Comparison of ENCODE assay signal across 8 mouse cellular contexts in genomic region chr6:29528561-29529443, GRCm38 (mm10). TPM values are rescaled to one million over a fixed set of nuclear protein-coding genes. Genes with fewer than 3 reads are reported as not detected.
DNase-seq lines count a peak whose midpoint lies in the region; ATAC-seq and TF ChIP-seq lines count a peak whose summit lies in the region.

No protein-coding gene starts in this region.

- no peaks in the 10 kb centered on the region for H3K9me3 ChIP-seq in kidney, postnatal 0 days (replicated peaks; ENCODE audit: low read length)

- peak overlapping the region; percentile 99 for H3K4me2 ChIP-seq in kidney, postnatal 0 days (ENCODE audit: low read length)

- H3K9ac ChIP-seq in kidney, postnatal 0 days (ENCODE audit: low read depth, low read length) = no peak overlapping the region
- peak overlapping the region; percentile 34 for H3K9ac ChIP-seq in liver, adult 2 months (ENCODE audit: low read depth, low read length)

- H3K27ac ChIP-seq in kidney, postnatal 0 days = no peak overlapping the region
- peak overlapping the region; percentile 41 for H3K27ac ChIP-seq in brown adipose tissue, adult 24 weeks (replicated peaks; ENCODE audit: low read depth, low read length)
- H3K27ac ChIP-seq in liver, adult 2 months (replicated peaks; ENCODE audit: insufficient read depth, low read depth, low read length) = peak overlapping the region; percentile 37; the same call in 1 of the 2 replicates

- H3K27me3 ChIP-seq in kidney, postnatal 0 days (ENCODE audit: insufficient read depth, low read length) = peaks cover 13% of the 10 kb centered on the region
- no peaks in the 10 kb centered on the region for H3K27me3 ChIP-seq in liver, adult 2 months (ENCODE audit: control insufficient read depth, insufficient read depth, low read length)

- WGBS in kidney, postnatal 0 days = 35% methylated on average over 13 of the region's 13 CpGs
- WGBS in liver, adult 2 months = 65% methylated on average over 13 of the region's 13 CpGs

- no peak for ATAC-seq in kidney, postnatal 0 days (replicated peaks; ENCODE audit: low FRiP score, low read depth)

- H3K4me3 ChIP-seq in kidney, postnatal 0 days (replicated peaks; ENCODE audit: low read depth, low read length) = no peak overlapping the region
- peak overlapping the region; percentile 59 for H3K4me3 ChIP-seq in brown adipose tissue, adult 24 weeks (ENCODE audit: insufficient read depth, low read depth, low read length)
- peak overlapping the region; percentile 8; the same call in 1 of the 2 replicates for H3K4me3 ChIP-seq in liver, adult 2 months (ENCODE audit: insufficient read depth, low read depth, low read length)

- DNase-seq in kidney, postnatal 0 days (ENCODE audit: low spot score) = no peak
- no peak for DNase-seq in kidney, adult 18-20 months
- no peak for DNase-seq in liver, adult 2 months (ENCODE audit: extremely low read depth, low read depth, low spot score)
- peak; percentile 54 to 70 for DNase-seq in spleen, postnatal 4 days (ENCODE audit: low spot score in 2 of 2)
- DNase-seq in gastrocnemius, postnatal 4 days (ENCODE audit: low spot score in 2 of 2) = no peak
- no peak for DNase-seq in adipocyte (ENCODE audit: low spot score)
- no peak for DNase-seq in layer of hippocampus, adult 9-10 months (ENCODE audit: low spot score)

- peaks cover 21% of the 10 kb centered on the region; the same call in 1 of the 2 replicates for H3K4me1 ChIP-seq in kidney, postnatal 0 days (replicated peaks; ENCODE audit: insufficient read depth, low read length)
- peaks cover 5% of the 10 kb centered on the region; the same call in 1 of the 2 replicates for H3K4me1 ChIP-seq in brown adipose tissue, adult 24 weeks (ENCODE audit: control insufficient read depth, insufficient read depth, insufficient read length, low read length)
- peaks cover 8% of the 10 kb centered on the region; the same call in 1 of the 2 replicates for H3K4me1 ChIP-seq in liver, adult 2 months (ENCODE audit: control insufficient read depth, insufficient read depth, low read length)

- no peak for TF ChIP-seq CTCF in kidney, postnatal 0 days (IDR thresholded peaks at IDR 0.05; ENCODE audit: low read depth)
- TF ChIP-seq CTCF in liver, adult 2 months (IDR thresholded peaks at IDR 0.05; ENCODE audit: low read depth, low read length) = no peak

- no peak for TF ChIP-seq POLR2A in liver, adult 2 months (IDR thresholded peaks at IDR 0.05; ENCODE audit: extremely low read depth, insufficient read depth, low read length)

- H3K79me2 ChIP-seq in liver, adult 2 months (ENCODE audit: control insufficient read depth, insufficient read depth, low read length) = 0 out of 2 replicates have a peak, but pooled peaks cover 2% of the 10 kb centered on the region

- H3K36me3 ChIP-seq in kidney, postnatal 0 days (ENCODE audit: insufficient read depth, low read length) = no peaks in the 10 kb centered on the region
- no peaks in the 10 kb centered on the region for H3K36me3 ChIP-seq in liver, adult 2 months (ENCODE audit: control insufficient read depth, insufficient read depth, low read length)

RNA-seq across cellular contexts. Expression of gene Irf5, which starts 2.4 kb away (rescaled TPM):
- 3.7 and 4.7 TPM in 2 replicates for polyA plus RNA-seq in kidney, postnatal 0 days (2015; fragmentation: Nextera tagmentation; extraction: Ambion mirVana)
- 2.0 and 2.6 TPM in 2 replicates for polyA plus RNA-seq in brown adipose tissue, adult 24 weeks (2012; ENCODE audit: insufficient read depth, insufficient read length, missing spikeins)
- 10.0 and 12.4 TPM in 2 replicates for total RNA-seq in liver, adult 2 months (2014; rRNA removed)
- polyA plus RNA-seq in liver, adult 2 months (2012; rRNA removed) = 30.6 and 48.3 TPM in 2 replicates
- total RNA-seq in gastrocnemius, postnatal 4 days (2021) = 1 to 10 TPM; 3.7 to 4.5 TPM

RNA-seq across cellular contexts. Expression of gene Kcp, which starts 21.1 kb away (rescaled TPM):
- polyA plus RNA-seq in kidney, postnatal 0 days (2015; fragmentation: Nextera tagmentation; extraction: Ambion mirVana) = 17.1 and 19.1 TPM in 2 replicates
- 12.6 and 26.4 TPM in 2 replicates for polyA plus RNA-seq in brown adipose tissue, adult 24 weeks (2012; ENCODE audit: insufficient read depth, insufficient read length, missing spikeins)
- 1.7 and 1.8 TPM in 2 replicates for total RNA-seq in liver, adult 2 months (2014; rRNA removed)
- polyA plus RNA-seq in liver, adult 2 months (2012; rRNA removed) = 5.6 and 10.2 TPM in 2 replicates
- total RNA-seq in gastrocnemius, postnatal 4 days (2021) = 10 to 100 TPM; 37.6 to 40.5 TPM

RNA-seq across cellular contexts. Expression of gene Atp6v1fnb, which starts 57.6 kb away (rescaled TPM):
- not detected in 2 replicates for polyA plus RNA-seq in kidney, postnatal 0 days (2015; fragmentation: Nextera tagmentation; extraction: Ambion mirVana)
- polyA plus RNA-seq in brown adipose tissue, adult 24 weeks (2012; ENCODE audit: insufficient read depth, insufficient read length, missing spikeins) = not detected in 2 replicates
- not detected in 2 replicates for total RNA-seq in liver, adult 2 months (2014; rRNA removed)
- not detected in 2 replicates for polyA plus RNA-seq in liver, adult 2 months (2012; rRNA removed)
- not detected for total RNA-seq in gastrocnemius, postnatal 4 days (2021)

Comparison
In these comparisons a context has a peak if more than half of its experiments do, and no peak if none do; other contexts are left out.
1. DNase-seq: peak in spleen, postnatal 4 days (2 of 2); none in kidney, postnatal 0 days (single experiment), kidney, adult 18-20 months (single experiment), liver, adult 2 months (single experiment), gastrocnemius, postnatal 4 days (0 of 2), adipocyte (single experiment) and layer of hippocampus, adult 9-10 months (single experiment).